Comparison of ENCODE assay signal across 8 mouse cellular contexts in genomic region chr6:98632278-98633063, GRCm38 (mm10).
DNase-seq lines count a peak whose midpoint lies in the region; ATAC-seq lines count a peak whose summit lies in the region.

No protein-coding gene starts in this region.

- 63% methylated on average over 18 of the region's 18 CpGs for WGBS in forebrain, embryonic 12.5 days
- 55% methylated on average over 17 of the region's 18 CpGs for WGBS in forebrain, embryonic 16.5 days
- WGBS in hindbrain, embryonic 10.5 days = 43% methylated on average over 18 of the region's 18 CpGs
- WGBS in limb, embryonic 11.5 days = 46% methylated on average over 17 of the region's 18 CpGs

- peak; percentile 36 for DNase-seq in hindbrain, embryonic 10.5 days (ENCODE audit: low spot score)
- peak; percentile 38 for DNase-seq in limb, embryonic 11.5 days (ENCODE audit: low spot score)
- peak; percentile 70 to 77 for DNase-seq in right cerebral cortex, postnatal 36 days (ENCODE audit: low spot score in 2 of 2)
- DNase-seq in urinary bladder, adult 2 months (ENCODE audit: low spot score) = no peak
- DNase-seq in cerebellum, adult 9-10 months = no peak

- peak overlapping the region; percentile 16; the same call in 1 of the 2 replicates for H3K4me2 ChIP-seq in forebrain, embryonic 12.5 days
- H3K4me2 ChIP-seq in forebrain, embryonic 16.5 days (ENCODE audit: low read length) = no peak overlapping the region
- no peak overlapping the region for H3K4me2 ChIP-seq in limb, embryonic 11.5 days (ENCODE audit: low read depth, severe bottlenecking)

- H3K27ac ChIP-seq in forebrain, embryonic 12.5 days = no peak overlapping the region
- no peak overlapping the region for H3K27ac ChIP-seq in forebrain, embryonic 16.5 days (ENCODE audit: low read length)
- H3K27ac ChIP-seq in hindbrain, embryonic 10.5 days = peak overlapping the region; percentile 35; the same call in 1 of the 2 replicates
- H3K27ac ChIP-seq in limb, embryonic 11.5 days (replicated peaks; ENCODE audit: low read depth, low read length) = no peak overlapping the region

- H3K36me3 ChIP-seq in forebrain, embryonic 12.5 days (replicated peaks) = no peaks in the 10 kb centered on the region
- H3K36me3 ChIP-seq in forebrain, embryonic 16.5 days (ENCODE audit: control insufficient read depth, insufficient read depth) = no peaks in the 10 kb centered on the region
- no peaks in the 10 kb centered on the region for H3K36me3 ChIP-seq in hindbrain, embryonic 10.5 days
- H3K36me3 ChIP-seq in limb, embryonic 11.5 days (ENCODE audit: control insufficient read depth, insufficient read depth, low read length) = no peaks in the 10 kb centered on the region

- no peak overlapping the region for H3K9ac ChIP-seq in forebrain, embryonic 12.5 days
- H3K9ac ChIP-seq in forebrain, embryonic 16.5 days (replicated peaks; ENCODE audit: low read depth, low read length) = no peak overlapping the region
- no peak overlapping the region for H3K9ac ChIP-seq in limb, embryonic 11.5 days (ENCODE audit: low read length)

- no peak for ATAC-seq in forebrain, embryonic 12.5 days (ENCODE audit: low FRiP score)
- ATAC-seq in forebrain, embryonic 16.5 days = no peak
- ATAC-seq in activated CD4-positive, CD25-positive, alpha-beta regulatory T cell, adult 4 months = peak; percentile 76
- ATAC-seq in limb, embryonic 11.5 days (ENCODE audit: insufficient number of reproducible peaks, low FRiP score, low TSS enrichment, low read depth) = no peak

- H3K4me1 ChIP-seq in forebrain, embryonic 12.5 days = 0 out of 2 replicates have a peak, but pooled peaks cover 5% of the 10 kb centered on the region
- H3K4me1 ChIP-seq in forebrain, embryonic 16.5 days (replicated peaks; ENCODE audit: control insufficient read depth, insufficient read depth, low read length) = 0 out of 2 replicates have a peak, but pooled peaks cover 4% of the 10 kb centered on the region
- H3K4me1 ChIP-seq in hindbrain, embryonic 10.5 days (replicated peaks) = peaks cover 27% of the 10 kb centered on the region
- H3K4me1 ChIP-seq in limb, embryonic 11.5 days (ENCODE audit: control insufficient read depth, insufficient read depth, low read length) = peaks cover 2% of the 10 kb centered on the region; the same call in 1 of the 2 replicates

- no peaks in the 10 kb centered on the region for H3K27me3 ChIP-seq in forebrain, embryonic 12.5 days
- no peaks in the 10 kb centered on the region for H3K27me3 ChIP-seq in forebrain, embryonic 16.5 days (replicated peaks; ENCODE audit: control insufficient read depth, insufficient read depth, low read length)
- no peaks in the 10 kb centered on the region for H3K27me3 ChIP-seq in hindbrain, embryonic 10.5 days (ENCODE audit: insufficient read depth, poor library complexity, severe bottlenecking)
- H3K27me3 ChIP-seq in limb, embryonic 11.5 days (ENCODE audit: control insufficient read depth, insufficient read depth, low read length) = no peaks in the 10 kb centered on the region

- H3K9me3 ChIP-seq in forebrain, embryonic 12.5 days = no peaks in the 10 kb centered on the region
- no peaks in the 10 kb centered on the region for H3K9me3 ChIP-seq in forebrain, embryonic 16.5 days (ENCODE audit: control insufficient read depth, low read length)
- no peaks in the 10 kb centered on the region for H3K9me3 ChIP-seq in hindbrain, embryonic 10.5 days
- H3K9me3 ChIP-seq in limb, embryonic 11.5 days (ENCODE audit: control insufficient read depth, low read length) = no peaks in the 10 kb centered on the region

- H3K4me3 ChIP-seq in forebrain, embryonic 12.5 days (replicated peaks) = no peak overlapping the region
- no peak overlapping the region for H3K4me3 ChIP-seq in forebrain, embryonic 16.5 days (replicated peaks; ENCODE audit: low read length)
- no peak overlapping the region for H3K4me3 ChIP-seq in hindbrain, embryonic 10.5 days
- no peak overlapping the region for H3K4me3 ChIP-seq in limb, embryonic 11.5 days (ENCODE audit: low read depth, low read length)

Comparison
In these comparisons a context has a peak if more than half of its experiments do, and no peak if none do; other contexts are left out.
1. DNase-seq: peak in hindbrain, embryonic 10.5 days (single experiment), limb, embryonic 11.5 days (single experiment) and right cerebral cortex, postnatal 36 days (2 of 2); none in urinary bladder, adult 2 months (single experiment) and cerebellum, adult 9-10 months (single experiment).